Mouse (Mus musculus) ES-CJ7 (cell line): ENCODE measurements around the gene Arsa.
A peak's percentile ranks its signal among the peaks of the same experiment; 100 is the strongest.
"Not testable (repeated sequence)": the region's sequence is repeated elsewhere in the genome, so short reads cannot be mapped to it uniquely, and the experiment has no call there.

Source experiments
- DNase-seq: peaks from one replicate; pipeline ENCODE4 v3.0.0; 2011; ENCODE audit warnings: low read depth, low spot score

Gene Arsa

GRCm38 (mm10) chr15:89455642-89456041, 21.6 kb downstream of the Arsa start:
- DNase-seq: no peak

- DNase-seq: no peak
These were observed 22.4 kb downstream of the Arsa start for GRCm38 (mm10) chr15:89454857-89455256.

- peak; percentile 84 for DNase-seq
These were observed 23.3 kb downstream of the Arsa start, which contains the start of gene Mapk8ip2 for GRCm38 (mm10) chr15:89453865-89454478. Gene Mapk8ip2, plus strand, starts transcription at chr15:89453913.

GRCm38 (mm10) chr15:89452906-89453864, 24.0 kb downstream of the Arsa start:
- peak; percentile 84 for DNase-seq

- peak; percentile 70 for DNase-seq
These were observed 34.6 kb downstream of the Arsa start for GRCm38 (mm10) chr15:89442486-89443070.

- DNase-seq: no peak
These were observed 41.3 kb downstream of the Arsa start for GRCm38 (mm10) chr15:89435878-89436277.

GRCm38 (mm10) chr15:89434136-89434535, 43.1 kb downstream of the Arsa start:
- DNase-seq: no peak

GRCm38 (mm10) chr15:89432946-89433345, 44.3 kb downstream of the Arsa start:
- no peak for DNase-seq

- DNase-seq: no peak
These were observed 45.4 kb downstream of the Arsa start for GRCm38 (mm10) chr15:89431806-89432205.

GRCm38 (mm10) chr15:89431271-89431670, 46.0 kb downstream of the Arsa start:
- DNase-seq: no peak

- DNase-seq: not testable (repeated sequence)
These were observed 46.5 kb downstream of the Arsa start for GRCm38 (mm10) chr15:89430771-89431170.

- no peak for DNase-seq
These were observed 46.9 kb downstream of the Arsa start for GRCm38 (mm10) chr15:89430341-89430740.

- DNase-seq: peak; percentile 88
These were observed 47.6 kb downstream of the Arsa start, which contains the start of the genes C730034F03Rik, Gm44502 and Chkb for GRCm38 (mm10) chr15:89429352-89430221. Gene C730034F03Rik, plus strand, starts transcription at chr15:89429589. Gene Gm44502, minus strand, starts transcription at chr15:89429696. Gene Chkb, minus strand, starts transcription at chr15:89429908.

GRCm38 (mm10) chr15:89428821-89429351, 48.3 kb downstream of the Arsa start:
- DNase-seq: no peak

GRCm38 (mm10) chr15:89428136-89428790, 49.0 kb downstream of the Arsa start:
- DNase-seq: no peak

GRCm38 (mm10) chr15:89426716-89427115, 50.5 kb downstream of the Arsa start:
- no peak for DNase-seq

- peak; percentile 46 for DNase-seq
These were observed 51.5 kb downstream of the Arsa start, which contains the start of gene Cpt1b for GRCm38 (mm10) chr15:89425711-89426121. Gene Cpt1b, minus strand, starts transcription at chr15:89425863.

GRCm38 (mm10) chr15:89424621-89425020, 52.6 kb downstream of the Arsa start:
- DNase-seq: no peak
